Mouse (Mus musculus) gastrocnemius, postnatal 25 days (tissue): Measurements from ENCODE around the gene Lhfpl4. TPM values are rescaled to one million over a fixed set of nuclear protein-coding genes. Genes with fewer than 3 reads are reported as not detected.
A peak's percentile ranks its signal among the peaks of the same experiment; 100 is the strongest.

Experiments used
- DNase-seq: peaks from one replicate; pipeline ENCODE4 v3.0.0; 2022
- long read RNA-seq, 2 experiments: library from polyadenylated mRNA; stranded (forward); transcript quantifications; one replicate each; pipeline ENCODE4 v2.0.0; 2021
- total RNA-seq, 2 experiments: library from RNA; stranded (reverse); gene quantifications; 1 replicate in 1 of 2; 2 replicates in 1 of 2; pipeline ENCODE4 v1.2.3; 2021

The Lhfpl4 gene
- total RNA-seq, result under 1 TPM; 0.38 to 0.54 TPM
- long read RNA-seq, experiment 1, result 0 reads
- long read RNA-seq, experiment 2, result 0 reads

GRCm38 (mm10) chr6:113194841-113195595 is at the start of gene Lhfpl4:
TSS of gene Lhfpl4 (minus strand) at chr6:113195384.
- DNase-seq, result no peak

- no peak for DNase-seq
Measured at GRCm38 (mm10) chr6:113242753-113243152, 47.6 kb upstream of the Lhfpl4 start.

GRCm38 (mm10) chr6:113238442-113238841 is 43.3 kb upstream of the Lhfpl4 start:
- no peak for DNase-seq

- DNase-seq, result peak; percentile 99
Measured at GRCm38 (mm10) chr6:113237542-113238270, 42.5 kb upstream of the Lhfpl4 start, which contains the start of gene Mtmr14. TSS of gene Mtmr14 (plus strand) at chr6:113237843.

GRCm38 (mm10) chr6:113235141-113235540 is 40.0 kb upstream of the Lhfpl4 start:
- no peak for DNase-seq

- no peak for DNase-seq
Measured at GRCm38 (mm10) chr6:113226705-113227104, 31.5 kb upstream of the Lhfpl4 start.

GRCm38 (mm10) chr6:113225798-113226197 is 30.6 kb upstream of the Lhfpl4 start:
- DNase-seq, result no peak

GRCm38 (mm10) chr6:113216280-113216679 is 21.1 kb upstream of the Lhfpl4 start:
- no peak for DNase-seq

GRCm38 (mm10) chr6:113195596-113195992 is 410 bp upstream of the Lhfpl4 start:
- DNase-seq, result no peak

GRCm38 (mm10) chr6:113194517-113194840 is 705 bp downstream of the Lhfpl4 start:
- no peak for DNase-seq

GRCm38 (mm10) chr6:113193765-113194460 is 1.3 kb downstream of the Lhfpl4 start:
- no peak for DNase-seq

GRCm38 (mm10) chr6:113184866-113185525 is 10.2 kb downstream of the Lhfpl4 start:
- no peak for DNase-seq

GRCm38 (mm10) chr6:113184163-113184562 is 11.0 kb downstream of the Lhfpl4 start:
- DNase-seq, result no peak

GRCm38 (mm10) chr6:113179195-113179733 is 15.9 kb downstream of the Lhfpl4 start:
- DNase-seq, result no peak

- no peak for DNase-seq
Measured at GRCm38 (mm10) chr6:113178286-113179194, 16.6 kb downstream of the Lhfpl4 start.

GRCm38 (mm10) chr6:113176613-113177012 is 18.6 kb downstream of the Lhfpl4 start:
- DNase-seq, result no peak

GRCm38 (mm10) chr6:113175469-113175868 is 19.7 kb downstream of the Lhfpl4 start:
- no peak for DNase-seq

- DNase-seq, result no peak
Measured at GRCm38 (mm10) chr6:113172568-113172967, 22.6 kb downstream of the Lhfpl4 start.

- no peak for DNase-seq
Measured at GRCm38 (mm10) chr6:113172011-113172410, 23.2 kb downstream of the Lhfpl4 start.

GRCm38 (mm10) chr6:113170651-113171050 is 24.5 kb downstream of the Lhfpl4 start:
- no peak for DNase-seq

- no peak for DNase-seq
Measured at GRCm38 (mm10) chr6:113169852-113170251, 25.3 kb downstream of the Lhfpl4 start.
